Mouse (Mus musculus) monocyte, adult 2 months (primary cell): Measurements from ENCODE around the gene Ptpre.
A peak's percentile ranks its signal among the peaks of the same experiment; 100 is the strongest.
"Not testable (repeated sequence)": the region's sequence is repeated elsewhere in the genome, so short reads cannot be mapped to it uniquely, and the experiment has no call there.

ENCODE experiments used
- DNase-seq, 2 experiments: peaks; one replicate each; pipeline ENCODE4 v3.0.0; 2022; ENCODE audit warnings: low spot score in 2 of 2, low read depth in 1 of 2

The Ptpre gene

GRCm38 (mm10) chr7:135534548-135535189, 2.6 kb upstream of the Ptpre start:
- no peak for DNase-seq

- no peak for DNase-seq
These were observed 1.4 kb upstream of the Ptpre start for GRCm38 (mm10) chr7:135535908-135536307.

- DNase-seq, result no peak
These were observed 864 bp downstream of the Ptpre start for GRCm38 (mm10) chr7:135537948-135538741.

GRCm38 (mm10) chr7:135539429-135539828, 2.1 kb downstream of the Ptpre start:
- DNase-seq, result no peak

- no peak for DNase-seq
These were observed 5.0 kb downstream of the Ptpre start for GRCm38 (mm10) chr7:135542235-135542634.

- no peak for DNase-seq
These were observed 5.8 kb downstream of the Ptpre start for GRCm38 (mm10) chr7:135543033-135543432.

- no peak for DNase-seq
These were observed 7.0 kb downstream of the Ptpre start for GRCm38 (mm10) chr7:135544321-135544720.

GRCm38 (mm10) chr7:135545957-135546356, 8.7 kb downstream of the Ptpre start:
- DNase-seq, result no peak

- DNase-seq, result no peak
These were observed 9.2 kb downstream of the Ptpre start for GRCm38 (mm10) chr7:135546530-135546929.

- DNase-seq, result no peak
These were observed 11.2 kb downstream of the Ptpre start for GRCm38 (mm10) chr7:135548434-135548833.

- DNase-seq, result no peak
These were observed 14.3 kb downstream of the Ptpre start for GRCm38 (mm10) chr7:135551547-135551946.

- DNase-seq, result no peak
These were observed 16.3 kb downstream of the Ptpre start for GRCm38 (mm10) chr7:135553550-135553949.

- DNase-seq, result peak in 1 of 2 experiments; percentile 9
These were observed 19.6 kb downstream of the Ptpre start for GRCm38 (mm10) chr7:135556663-135557402.

GRCm38 (mm10) chr7:135560280-135560679, 23.0 kb downstream of the Ptpre start:
- no peak for DNase-seq

- DNase-seq, result no peak
These were observed 26.7 kb downstream of the Ptpre start for GRCm38 (mm10) chr7:135564022-135564421.

- DNase-seq, result no peak
These were observed 28.7 kb downstream of the Ptpre start for GRCm38 (mm10) chr7:135566013-135566412.

GRCm38 (mm10) chr7:135567582-135567981, 30.3 kb downstream of the Ptpre start:
- no peak for DNase-seq

- no peak for DNase-seq
These were observed 31.3 kb downstream of the Ptpre start for GRCm38 (mm10) chr7:135568550-135568949.

GRCm38 (mm10) chr7:135571392-135571791, 34.1 kb downstream of the Ptpre start:
- DNase-seq, result no peak

- no peak for DNase-seq
These were observed 34.8 kb downstream of the Ptpre start for GRCm38 (mm10) chr7:135571951-135572559.

- DNase-seq, result not testable (repeated sequence)
These were observed 38.2 kb downstream of the Ptpre start for GRCm38 (mm10) chr7:135575319-135576069.
